Mouse (Mus musculus) macrophage (primary cell): ENCODE measurements at regions not wholly inside any gene's neighbourhood (a gene's known extent, or its start where the extent isn't known, plus 50 kb on each side); places are given as distances from the start of the nearest gene placed in this dataset.

Source experiments
- H3K27ac ChIP-seq: fragments of 350-480 bp; formaldehyde crosslinking; 2 replicates; pipeline ENCODE4 v1.9.0; 2021
- H3K36me3 ChIP-seq: fragments of 350-480 bp; formaldehyde crosslinking; 2 replicates; pipeline ENCODE4 v1.9.0; 2021; ENCODE audit errors: inconsistent target
- H3K4me3 ChIP-seq: fragments of 350-480 bp; formaldehyde crosslinking; 2 replicates; pipeline ENCODE4 v1.9.0; 2021; ENCODE audit errors: inconsistent target
- H3K79me2 ChIP-seq: fragments of 350-480 bp; formaldehyde crosslinking; 2 replicates; pipeline ENCODE4 v1.9.0; 2021; ENCODE audit errors: inconsistent target
- WGBS: methylation state at CpG from one replicate; pipeline ENCODE4 v1.1.7; 2026; ENCODE audit warnings: inconsistent platforms; ENCODE audit not compliant: missing documents; 5-methylcytosine and 5-hydroxymethylcytosine counted together

DNA sequence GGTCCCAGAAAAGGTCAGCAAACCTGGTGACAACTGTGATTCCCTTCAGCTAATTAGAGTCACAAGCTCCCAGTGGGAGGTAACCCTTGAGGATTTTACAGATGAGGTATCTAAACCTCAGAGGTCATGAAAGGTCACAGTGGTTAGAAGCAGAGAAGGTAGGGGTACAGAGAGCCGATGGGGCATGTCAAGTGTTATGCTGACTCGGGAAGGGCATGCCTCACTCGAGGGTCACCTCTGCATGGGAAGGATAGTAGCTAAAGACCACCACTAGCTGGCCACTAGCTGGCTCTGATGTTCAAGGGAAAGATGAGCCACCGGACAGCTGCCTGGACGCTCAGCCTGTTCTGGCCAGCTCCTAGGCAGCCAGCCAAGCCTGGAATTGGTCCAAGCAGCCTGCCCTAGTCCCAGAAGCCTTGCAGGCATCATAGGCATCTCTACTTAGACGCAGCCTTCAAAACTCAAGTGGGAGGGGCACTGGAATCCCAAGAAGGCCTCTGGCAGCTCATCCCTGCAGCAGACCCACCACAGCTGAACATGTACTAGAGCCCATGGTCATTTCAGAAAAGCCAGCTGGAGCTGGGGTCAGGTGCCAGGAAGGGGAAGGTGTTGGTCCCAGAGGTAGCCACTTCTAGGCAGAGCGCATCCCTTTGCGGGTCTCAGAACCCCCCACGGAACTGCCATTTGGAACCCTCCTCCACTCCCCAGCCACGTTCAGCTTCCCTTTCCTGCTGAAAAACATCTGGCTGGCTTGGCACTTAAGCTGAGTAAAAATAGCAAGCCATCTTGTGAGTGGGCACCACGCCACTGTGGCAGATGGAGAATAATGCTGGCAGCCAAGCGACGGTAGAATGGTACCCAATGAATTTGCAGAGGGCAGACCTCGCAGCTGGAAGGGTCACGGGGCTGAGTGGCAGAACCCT, 159.8 kb downstream of the Rybp start:
- no peaks in the 10 kb centered on the region for H3K36me3 ChIP-seq
- H3K4me3 ChIP-seq: no peak overlapping the region
- WGBS: 27% methylated on average over 15 of the region's 15 CpGs
- H3K27ac ChIP-seq: no peak overlapping the region
- H3K79me2 ChIP-seq: no peaks in the 10 kb centered on the region

DNA sequence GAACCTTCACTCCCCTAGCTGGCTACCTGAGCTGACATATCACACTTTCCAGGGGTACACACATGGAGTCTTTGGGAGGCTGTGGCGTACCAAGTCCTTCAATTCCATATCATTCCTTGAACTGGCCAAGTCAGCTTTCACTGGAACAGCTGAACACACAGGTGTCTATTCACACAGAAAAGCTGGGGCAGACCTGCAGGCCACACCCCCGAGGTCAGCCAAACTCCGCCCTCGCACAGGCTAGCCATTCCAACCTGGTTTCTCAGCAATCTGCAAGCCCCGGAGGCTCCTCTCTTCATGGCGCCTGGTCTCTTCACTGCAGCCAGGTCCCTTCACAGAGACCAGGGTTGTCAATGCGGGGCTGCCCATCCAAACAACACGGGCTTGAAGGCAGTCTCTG, 160.5 kb downstream of the Rybp start:
- 79% methylated on average over 8 of the region's 8 CpGs for WGBS
- no peaks in the 10 kb centered on the region for H3K36me3 ChIP-seq
- no peaks in the 10 kb centered on the region for H3K79me2 ChIP-seq
- H3K4me3 ChIP-seq: no peak overlapping the region
- H3K27ac ChIP-seq: no peak overlapping the region

DNA sequence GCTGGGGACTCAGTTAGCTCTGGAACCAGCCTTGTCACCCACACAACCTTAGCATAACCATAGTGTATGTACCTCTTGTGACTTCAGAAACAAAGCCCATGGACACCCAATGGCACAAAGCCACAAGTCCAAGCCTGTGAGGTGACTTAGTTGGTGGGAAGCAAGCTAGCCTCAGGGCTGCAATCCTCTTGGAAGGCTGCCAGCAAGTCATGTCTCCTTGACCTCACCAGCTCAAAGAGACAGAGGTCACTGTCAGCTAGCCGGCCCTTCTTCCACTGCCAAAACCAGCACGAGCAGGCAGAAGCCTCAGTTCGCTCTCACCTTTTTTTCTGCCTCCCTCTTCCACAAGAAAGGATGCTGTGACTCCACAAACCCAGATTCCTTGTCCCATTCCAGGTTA, 161.0 kb downstream of the Rybp start:
- Histone ChIP-seq H3K36me3 (no peaks in the 10 kb centered on the region), H3K27ac (no peak overlapping the region), H3K4me3 (no peak overlapping the region), H3K79me2 (no peaks in the 10 kb centered on the region)
- 96% methylated on average over 3 of the region's 3 CpGs for WGBS

DNA sequence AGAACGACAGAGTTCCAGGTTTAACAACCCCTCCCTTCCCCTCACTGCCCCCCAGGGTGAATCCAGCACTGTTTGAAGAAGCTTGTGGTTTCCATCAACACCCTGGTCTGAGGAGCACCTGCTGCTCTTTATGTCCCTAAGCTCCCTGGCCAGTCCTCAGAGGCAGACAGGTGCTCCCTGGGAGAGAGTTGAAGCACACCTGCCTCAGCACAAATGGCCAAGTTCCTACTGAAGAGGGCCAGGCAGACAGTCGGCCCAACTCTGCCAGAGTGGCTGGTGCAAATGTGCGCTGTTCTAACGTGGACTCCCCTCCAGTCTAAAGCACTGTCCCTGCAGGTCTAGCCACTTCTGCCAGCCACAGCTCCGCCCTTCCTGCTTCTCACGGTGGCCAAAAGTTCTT, 166.0 kb downstream of the Rybp start:
- no peaks in the 10 kb centered on the region for H3K36me3 ChIP-seq
- H3K4me3 ChIP-seq: no peak overlapping the region
- WGBS: 48% methylated on average over 6 of the region's 6 CpGs
- no peaks in the 10 kb centered on the region for H3K79me2 ChIP-seq
- no peak overlapping the region for H3K27ac ChIP-seq

DNA sequence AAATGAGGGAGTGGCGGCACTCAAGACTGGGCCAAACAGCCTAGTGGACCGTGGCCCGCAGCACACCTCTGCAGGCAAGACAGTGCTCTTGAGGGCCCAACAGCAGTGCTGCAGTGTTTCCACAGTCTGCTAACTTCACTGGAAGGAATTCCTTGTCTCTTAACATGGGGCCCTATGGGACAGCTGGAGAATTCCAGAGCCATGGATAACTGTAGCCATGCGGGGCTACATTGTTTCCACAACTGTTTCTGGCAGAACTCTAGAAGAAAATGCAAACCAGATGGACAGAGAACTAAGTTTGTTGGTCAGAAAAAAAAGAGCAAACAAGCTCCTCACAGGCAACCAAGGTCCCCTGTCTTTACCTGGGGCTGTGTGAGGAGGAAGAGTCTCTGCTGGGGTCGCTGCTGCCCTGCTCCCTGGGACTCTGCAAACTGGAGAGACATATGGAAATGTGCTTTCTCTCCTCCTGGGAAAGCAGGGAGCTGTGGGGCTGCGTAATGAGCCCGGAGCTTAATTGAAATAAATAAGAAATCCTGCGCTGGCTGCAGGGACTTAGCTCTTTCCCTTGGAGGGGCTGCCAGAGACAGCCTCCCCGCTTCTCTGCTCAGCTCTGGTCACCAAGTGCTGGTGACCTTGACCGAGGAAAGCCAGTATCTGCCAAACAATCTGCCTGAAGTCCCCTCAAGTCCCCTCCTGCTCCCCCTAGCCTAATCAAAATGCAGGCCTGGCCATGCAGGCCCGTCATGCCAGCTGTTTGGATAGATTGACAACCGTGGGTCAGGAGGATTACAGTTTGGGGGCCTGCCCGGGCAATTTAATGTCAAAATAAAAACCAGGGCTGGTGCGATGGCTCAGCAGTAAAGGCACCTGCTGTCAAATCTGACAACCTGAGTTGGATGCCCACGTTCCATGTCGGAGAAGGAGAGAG, 167.0 kb downstream of the Rybp start:
- Histone ChIP-seq H3K79me2 (no peaks in the 10 kb centered on the region), H3K36me3 (no peaks in the 10 kb centered on the region), H3K4me3 (no peak overlapping the region), H3K27ac (no peak overlapping the region)
- 93% methylated on average over 16 of the region's 16 CpGs for WGBS

DNA sequence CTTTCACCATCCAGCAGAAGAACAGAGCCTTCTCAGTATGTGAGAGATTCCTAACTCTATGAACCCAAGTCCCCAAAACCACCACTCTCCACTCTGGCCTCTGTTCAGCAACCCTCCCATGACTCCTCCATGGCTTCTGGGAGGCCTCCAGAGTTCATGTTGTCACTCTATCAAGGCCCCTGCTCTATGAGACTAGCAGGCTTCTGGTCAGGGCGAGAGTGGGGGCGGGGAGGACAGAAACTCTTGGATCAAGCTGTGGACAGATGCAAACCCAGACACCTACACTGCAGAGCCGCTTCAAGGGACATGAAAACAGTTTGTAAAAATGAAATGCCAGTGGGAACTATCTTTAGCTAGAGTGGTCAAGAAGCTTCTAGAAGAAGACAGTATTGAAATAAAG, 170.2 kb downstream of the Rybp start:
- WGBS: 97% methylated on average over 3 of the region's 3 CpGs
- Histone ChIP-seq H3K27ac (no peak overlapping the region), H3K36me3 (no peaks in the 10 kb centered on the region), H3K4me3 (no peak overlapping the region), H3K79me2 (no peaks in the 10 kb centered on the region)

DNA sequence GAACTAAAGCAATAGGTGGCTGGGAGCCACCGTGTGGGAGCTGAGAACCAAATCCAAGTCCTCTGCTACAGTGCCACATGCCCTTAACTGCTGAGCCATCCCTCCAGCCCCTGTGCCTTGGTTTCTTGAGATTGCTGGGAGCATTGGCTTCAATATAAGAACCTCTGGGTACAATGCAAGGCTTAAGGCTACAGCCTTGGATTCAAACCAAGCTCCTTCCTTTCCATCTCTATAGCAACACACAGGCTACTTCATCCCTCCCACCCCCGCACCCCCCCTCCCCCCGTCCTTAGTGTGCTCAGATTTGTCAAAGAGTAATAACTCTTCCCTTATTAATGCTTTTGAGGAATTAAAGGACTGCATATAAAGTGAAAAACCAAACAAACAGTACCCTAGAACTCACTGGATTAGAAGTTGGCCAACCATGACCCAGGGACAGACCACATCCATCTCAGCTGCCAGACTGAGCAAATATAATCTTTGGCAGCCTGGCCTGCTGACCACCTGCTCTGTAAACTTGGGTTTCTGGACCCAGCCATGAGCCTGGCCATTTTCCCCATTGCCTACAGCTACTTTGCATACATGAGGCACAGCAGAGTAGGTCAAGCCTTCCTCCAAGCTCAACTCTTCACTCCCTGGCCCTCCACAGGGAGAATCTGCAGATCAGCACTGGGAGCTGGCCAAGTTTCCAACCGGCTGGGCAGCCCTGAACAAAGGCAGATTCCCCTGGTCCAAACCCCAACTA, 173.7 kb downstream of the Rybp start:
- Histone ChIP-seq H3K36me3 (no peaks in the 10 kb centered on the region), H3K4me3 (no peak overlapping the region), H3K79me2 (no peaks in the 10 kb centered on the region), H3K27ac (no peak overlapping the region)
- 97% methylated on average over 2 of the region's 4 CpGs for WGBS

DNA sequence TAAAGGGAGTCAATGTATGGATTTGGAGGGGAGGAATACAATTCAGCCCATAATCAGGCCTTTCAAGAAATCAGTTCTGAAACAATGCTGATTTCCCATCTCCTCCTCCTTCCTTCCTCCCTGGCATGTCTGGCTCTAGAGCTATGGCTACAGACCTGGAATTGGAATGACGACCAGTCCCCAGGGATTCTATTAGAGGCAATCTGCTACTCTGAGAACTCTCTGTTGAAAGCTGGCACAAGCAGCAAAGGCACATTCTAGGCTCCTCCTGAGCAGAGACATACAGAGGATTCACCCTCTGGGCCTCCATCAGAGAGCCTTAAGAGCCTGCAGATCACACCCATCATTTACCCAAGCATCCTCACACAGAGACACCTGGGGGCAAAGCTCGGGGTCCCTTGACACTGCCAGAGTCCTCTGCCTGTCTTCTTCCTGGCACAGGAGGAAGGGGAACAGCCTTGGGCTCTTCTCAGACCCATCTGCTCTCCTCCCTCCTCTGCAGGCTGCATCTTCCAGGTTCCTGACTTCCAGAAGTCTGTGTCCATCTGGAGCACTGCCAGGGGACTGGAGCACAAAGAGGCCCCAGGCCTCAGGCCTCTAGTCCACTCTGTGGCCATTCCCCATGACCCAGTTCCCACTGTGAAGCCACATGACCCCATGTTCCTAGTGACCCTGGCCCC, 176.2 kb downstream of the Rybp start:
- WGBS: 94% methylated on average over 2 of the region's 2 CpGs
- no peak overlapping the region for H3K4me3 ChIP-seq
- no peak overlapping the region for H3K27ac ChIP-seq
- no peaks in the 10 kb centered on the region for H3K36me3 ChIP-seq
- no peaks in the 10 kb centered on the region for H3K79me2 ChIP-seq

DNA sequence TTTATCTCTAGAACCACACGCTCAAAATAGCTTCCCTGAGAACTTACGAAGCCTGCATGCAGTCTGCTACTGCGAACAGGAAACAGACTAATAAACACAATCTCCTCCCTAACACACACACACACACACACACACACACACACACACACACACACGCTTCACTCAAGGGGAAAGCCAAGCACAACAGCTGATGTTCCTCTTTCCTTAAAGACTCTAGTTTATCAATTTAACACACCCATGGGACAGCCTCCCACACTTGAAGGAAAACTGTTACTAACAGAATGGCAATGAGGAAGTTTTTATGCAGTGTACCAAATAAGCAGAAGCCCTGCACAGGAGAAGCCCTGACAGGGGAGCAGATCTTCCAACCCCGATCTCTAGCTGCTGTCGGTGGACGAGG, 177.3 kb downstream of the Rybp start:
- Histone ChIP-seq H3K36me3 (no peaks in the 10 kb centered on the region), H3K4me3 (no peak overlapping the region), H3K79me2 (no peaks in the 10 kb centered on the region), H3K27ac (no peak overlapping the region)
- WGBS: 3% methylated on average over 7 of the region's 7 CpGs

DNA sequence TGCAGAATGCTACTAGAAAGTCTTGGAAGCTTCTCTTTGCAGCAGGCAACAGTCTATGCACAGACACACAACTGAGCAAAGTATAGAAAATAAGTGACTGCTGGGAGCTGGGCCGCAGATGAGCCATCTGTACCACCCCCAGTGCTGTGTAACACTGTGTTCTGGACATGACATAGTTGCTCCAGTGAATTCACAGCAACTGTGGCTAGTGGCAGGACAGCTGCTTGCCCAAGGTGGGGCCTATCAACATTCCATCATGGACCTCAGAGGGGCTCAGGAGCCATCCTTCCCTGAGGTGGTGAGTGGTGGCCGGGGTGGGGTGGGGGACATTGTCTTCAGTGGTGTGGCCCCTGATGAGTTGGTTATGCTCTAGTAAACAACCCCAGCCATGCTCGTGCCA, 177.9 kb downstream of the Rybp start:
- no peak overlapping the region for H3K27ac ChIP-seq
- H3K36me3 ChIP-seq: no peaks in the 10 kb centered on the region
- 69% methylated on average over 3 of the region's 3 CpGs for WGBS
- no peak overlapping the region for H3K4me3 ChIP-seq
- no peaks in the 10 kb centered on the region for H3K79me2 ChIP-seq

DNA sequence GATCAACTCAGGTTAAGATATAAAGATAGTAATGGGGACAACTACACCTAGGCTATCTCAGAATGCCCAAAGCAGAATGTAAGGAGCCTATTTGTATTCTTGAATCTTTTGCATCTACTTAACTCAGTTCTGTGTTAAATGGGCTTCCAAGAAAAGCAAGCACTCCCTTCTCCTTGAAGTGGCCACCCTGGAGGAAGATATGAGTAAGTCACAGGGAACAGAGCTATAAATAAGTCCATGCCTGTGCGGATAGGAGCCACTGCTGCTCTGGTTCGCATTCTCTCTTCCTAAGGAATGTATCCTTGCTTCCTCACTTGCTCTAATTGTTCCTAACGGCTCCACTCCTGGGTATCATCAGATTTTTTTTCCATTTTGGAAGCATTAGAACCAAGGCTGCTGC, 179.8 kb downstream of the Rybp start:
- Histone ChIP-seq H3K27ac (no peak overlapping the region), H3K79me2 (no peaks in the 10 kb centered on the region), H3K4me3 (no peak overlapping the region), H3K36me3 (no peaks in the 10 kb centered on the region)
- WGBS: 94% methylated on average over 3 of the region's 3 CpGs

DNA sequence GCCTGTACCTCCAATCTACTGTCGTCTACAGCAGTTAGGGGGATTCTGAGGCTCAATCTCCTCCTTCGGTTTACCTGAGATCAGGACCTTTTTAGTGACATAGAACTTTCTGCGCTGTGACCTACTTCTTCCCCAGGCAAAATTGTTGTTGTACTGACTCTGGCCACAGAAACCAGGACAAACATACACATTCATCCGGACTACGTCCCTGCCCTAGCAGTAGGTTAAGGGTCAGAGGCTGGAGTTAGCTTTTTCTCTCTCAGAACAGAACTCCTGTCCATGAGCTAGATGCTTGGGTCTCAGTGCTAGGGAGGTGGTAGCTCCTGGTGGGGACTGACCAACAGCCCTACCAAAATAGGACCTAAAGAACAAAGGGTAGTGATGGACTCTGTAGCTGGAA, 180.2 kb downstream of the Rybp start:
- H3K79me2 ChIP-seq: no peaks in the 10 kb centered on the region
- H3K27ac ChIP-seq: no peak overlapping the region
- whole genome bisulfite sequencing: 96% methylated on average over 5 of the region's 5 CpGs
- no peaks in the 10 kb centered on the region for H3K36me3 ChIP-seq
- no peak overlapping the region for H3K4me3 ChIP-seq

DNA sequence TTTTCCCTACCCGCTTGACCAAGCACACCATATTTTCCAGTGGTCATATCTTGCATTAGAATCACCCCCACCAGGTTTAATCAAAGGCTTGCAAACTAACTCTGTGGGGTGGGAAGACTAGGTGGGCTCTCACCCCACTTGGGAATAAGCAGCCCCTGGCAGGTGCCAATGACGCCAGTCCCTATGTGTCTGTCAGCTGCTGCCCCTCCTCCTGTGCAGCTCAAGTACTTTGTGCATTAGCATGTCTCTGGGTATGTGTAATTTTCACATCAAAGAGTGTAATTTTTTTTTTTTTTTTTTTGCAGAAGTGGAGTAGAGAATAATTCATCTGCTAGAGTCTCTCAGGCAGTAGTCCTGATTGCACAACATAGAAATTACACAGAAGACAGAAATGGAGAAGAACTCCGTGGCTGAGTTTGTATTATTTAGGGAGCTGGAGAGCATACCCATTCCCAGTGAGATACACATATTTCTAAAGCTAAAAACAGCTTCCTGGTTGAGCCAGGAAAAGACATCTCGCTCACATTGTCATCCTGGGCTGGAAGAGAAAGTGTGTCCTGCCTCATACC, 186.6 kb downstream of the Rybp start:
- no peak overlapping the region for H3K27ac ChIP-seq
- no peak overlapping the region for H3K4me3 ChIP-seq
- H3K36me3 ChIP-seq: no peaks in the 10 kb centered on the region
- 55% methylated on average over 4 of the region's 4 CpGs for WGBS
- H3K79me2 ChIP-seq: no peaks in the 10 kb centered on the region
